Mouse (Mus musculus): ENCODE measurements around the gene Sdhaf4. TPM values are rescaled to one million over a fixed set of nuclear protein-coding genes. Genes with fewer than 3 reads are reported as not detected.

Sdhaf4 gene
- total RNA-seq, 2 experiments from 2014 or later: 7.7 to 13.1 TPM

DNA sequence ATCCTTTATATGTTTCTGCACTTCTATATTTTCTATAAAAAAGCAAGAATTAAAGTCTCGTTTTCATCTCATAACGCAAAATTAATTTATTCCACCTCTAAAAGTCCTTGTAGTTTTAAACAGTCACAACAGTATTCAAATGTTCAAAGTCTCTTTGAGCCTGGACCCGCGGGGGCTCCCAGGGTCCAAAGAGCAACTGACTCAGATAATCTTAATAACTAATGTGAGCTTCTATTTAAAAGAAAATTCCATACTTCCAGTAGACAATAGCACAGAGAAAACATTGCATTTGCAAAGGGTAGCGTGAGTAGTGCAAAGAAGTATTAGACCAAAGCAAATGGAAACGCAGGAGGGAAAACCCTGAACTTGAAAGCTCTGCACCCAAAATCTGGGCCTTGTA is 47.4 kb downstream of the Sdhaf4 start:
- no peak for ATAC-seq (replicated peaks; ENCODE audit: poor library complexity, severe bottlenecking)

DNA sequence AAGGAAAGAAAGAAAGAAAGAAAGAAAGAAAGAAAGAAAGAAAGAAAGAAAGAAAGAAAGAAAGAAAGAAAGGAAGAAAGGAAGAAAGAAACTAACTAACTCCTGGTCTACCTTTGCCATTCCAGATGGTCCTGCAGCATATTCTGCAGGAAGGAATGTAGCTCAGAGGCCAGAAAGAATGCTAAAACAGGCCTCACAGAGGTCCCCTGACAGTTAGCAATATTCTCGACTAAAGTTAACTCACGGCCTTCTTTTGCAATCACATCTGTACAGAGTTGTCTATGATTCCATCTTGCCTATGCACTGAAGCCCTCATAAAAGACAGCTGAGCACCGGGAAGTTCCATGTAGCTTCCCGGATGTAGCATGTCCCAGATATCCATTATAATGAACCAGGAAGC is 49.9 kb downstream of the Sdhaf4 start:
- no peak for ATAC-seq (replicated peaks; ENCODE audit: poor library complexity, severe bottlenecking)

DNA sequence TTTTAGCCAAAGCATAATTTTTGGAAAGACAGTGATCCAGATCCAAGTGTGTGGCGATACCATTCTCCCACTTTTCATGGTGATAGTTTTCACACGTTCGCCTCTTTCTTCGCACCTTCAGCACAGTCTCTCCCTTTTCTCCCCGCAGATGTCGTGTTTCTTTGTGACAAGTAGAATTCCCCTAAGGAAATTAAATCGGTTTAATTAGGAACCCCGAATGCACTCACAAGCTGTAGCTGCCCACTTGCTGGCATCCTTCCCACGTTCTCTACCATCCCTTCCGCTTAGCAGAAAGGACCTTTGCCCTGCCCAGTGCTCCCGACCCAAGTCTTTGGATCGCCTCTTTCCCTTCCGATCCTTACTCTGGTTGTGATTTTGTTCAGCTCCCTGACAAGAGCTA is 51.5 kb downstream of the Sdhaf4 start:
- ATAC-seq (replicated peaks; ENCODE audit: poor library complexity, severe bottlenecking): no peak

DNA sequence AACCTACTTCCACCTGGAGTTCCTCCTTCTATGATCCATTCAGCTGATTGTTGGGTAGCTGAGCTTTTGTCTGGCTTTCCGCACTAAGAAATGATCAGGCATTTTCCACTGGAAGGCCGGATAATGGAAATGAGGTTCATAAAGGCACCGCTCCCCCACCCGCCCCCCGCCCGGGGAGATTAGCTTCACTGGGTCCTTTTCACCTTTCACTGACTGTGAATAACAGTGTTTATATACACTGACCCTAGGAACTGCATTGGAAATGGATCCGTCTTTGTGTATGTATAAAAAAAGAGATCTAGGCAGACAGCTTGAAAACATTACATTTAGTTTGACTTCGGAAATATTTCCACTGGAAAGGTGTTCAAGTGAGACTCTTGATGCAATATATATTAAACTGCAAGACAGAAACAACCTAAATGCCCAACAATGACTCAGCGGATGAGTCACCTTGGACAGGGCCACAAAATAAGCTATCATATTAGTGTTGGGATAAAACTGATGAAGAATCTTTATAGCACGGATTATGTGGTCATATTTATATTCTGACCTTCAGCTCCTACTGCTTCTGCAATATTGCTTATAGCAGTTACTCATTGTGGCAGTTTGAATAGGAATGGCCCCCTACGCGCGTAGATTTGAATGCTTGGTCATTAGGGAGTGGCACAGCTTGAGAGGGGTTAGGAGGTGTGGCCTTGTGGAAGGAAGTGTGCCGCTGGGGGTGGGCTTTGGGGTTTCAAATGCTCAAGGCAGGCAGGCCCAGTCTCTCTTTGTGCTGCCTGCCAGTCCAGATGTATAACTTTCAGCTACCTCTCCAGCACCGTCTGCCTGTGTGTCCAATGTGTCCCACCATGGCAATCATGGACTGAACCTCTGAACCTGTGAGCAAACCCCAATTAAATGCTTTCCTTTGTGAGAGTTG is 56.4 kb downstream of the Sdhaf4 start:
- ATAC-seq (replicated peaks; ENCODE audit: poor library complexity, severe bottlenecking): no peak

DNA sequence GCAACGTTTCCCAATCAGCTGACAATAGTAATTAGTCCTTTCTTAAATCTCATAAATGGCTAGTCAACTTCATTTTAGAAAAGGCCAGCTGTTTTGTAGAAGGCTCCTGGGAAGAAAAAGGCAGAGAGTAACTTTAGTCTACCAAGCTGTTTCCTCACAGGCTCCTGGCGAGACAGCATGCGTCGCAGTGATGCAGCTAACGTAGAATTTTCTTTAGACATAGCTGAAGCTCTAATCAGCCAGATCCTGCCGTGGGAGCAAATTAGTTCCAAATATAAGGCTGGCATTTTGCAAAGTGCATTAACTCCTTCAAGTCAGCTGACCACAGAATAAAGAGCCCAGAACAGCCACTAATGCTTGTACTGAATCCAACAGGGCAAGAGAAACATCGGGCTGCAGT is 57.2 kb downstream of the Sdhaf4 start:
- ATAC-seq (replicated peaks; ENCODE audit: poor library complexity, severe bottlenecking): no peak

Other genes with a start within 250 kb of the Sdhaf4 start
- gene B3gat2, start 243.9 kb downstream of the Sdhaf4 start, total RNA-seq (2014; fragmentation: Nextera tagmentation): not detected in 2 replicates
- not detected in 2 replicates for gene B3gat2, start 243.9 kb downstream of the Sdhaf4 start, total RNA-seq (2017)
- 39.3 and 89.9 TPM in 2 replicates for gene Smap1, start 83.3 kb downstream of the Sdhaf4 start, total RNA-seq (2014; fragmentation: Nextera tagmentation)
- 30.8 and 32.2 TPM in 2 replicates for gene Smap1, start 83.3 kb downstream of the Sdhaf4 start, total RNA-seq (2017)
- gene Fam135a, start 94.7 kb upstream of the Sdhaf4 start, total RNA-seq (2014; fragmentation: Nextera tagmentation): 2.1 and 6.0 TPM in 2 replicates
- gene Fam135a, start 94.7 kb upstream of the Sdhaf4 start, total RNA-seq (2017): 1.8 TPM in 2 replicates
- gene Col9a1, start 172.0 kb upstream of the Sdhaf4 start, total RNA-seq (2014; fragmentation: Nextera tagmentation): not detected in 2 replicates
- gene Col9a1, start 172.0 kb upstream of the Sdhaf4 start, total RNA-seq (2017): not detected in 2 replicates

Data from granulocyte monocyte progenitor cell, adult 5-6 weeks (primary cell).